Mouse (Mus musculus) ovary, postnatal 14 days (tissue): ENCODE data around the gene Eddm3b.
"Not testable (repeated sequence)": the region's sequence is repeated elsewhere in the genome, so short reads cannot be mapped to it uniquely, and the experiment has no call there.

ENCODE experiments used
- DNase-seq: peaks from one replicate; pipeline ENCODE4 v3.0.0; 2022; ENCODE audit warnings: low spot score

The Eddm3b gene

DNA sequence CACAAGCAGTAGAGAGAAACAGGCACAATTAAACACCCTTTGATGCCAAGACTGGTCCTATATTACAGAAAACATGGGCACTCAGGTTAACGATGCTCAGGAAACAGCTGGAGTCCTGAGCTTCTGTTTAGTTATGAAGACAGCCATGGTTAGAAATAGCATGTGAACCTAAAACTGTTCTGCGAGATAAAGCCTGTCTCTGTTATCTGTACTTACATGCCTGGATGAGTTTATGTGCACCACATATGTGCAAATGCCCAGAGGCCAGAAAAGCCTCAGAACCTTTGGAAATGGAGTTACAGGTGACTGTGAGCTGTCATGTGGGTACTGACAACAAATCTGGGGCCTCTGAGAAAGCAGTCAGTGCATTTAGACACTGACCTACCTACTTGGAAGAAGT, 29.7 kb downstream of the Eddm3b start:
- no peak for DNase-seq

DNA sequence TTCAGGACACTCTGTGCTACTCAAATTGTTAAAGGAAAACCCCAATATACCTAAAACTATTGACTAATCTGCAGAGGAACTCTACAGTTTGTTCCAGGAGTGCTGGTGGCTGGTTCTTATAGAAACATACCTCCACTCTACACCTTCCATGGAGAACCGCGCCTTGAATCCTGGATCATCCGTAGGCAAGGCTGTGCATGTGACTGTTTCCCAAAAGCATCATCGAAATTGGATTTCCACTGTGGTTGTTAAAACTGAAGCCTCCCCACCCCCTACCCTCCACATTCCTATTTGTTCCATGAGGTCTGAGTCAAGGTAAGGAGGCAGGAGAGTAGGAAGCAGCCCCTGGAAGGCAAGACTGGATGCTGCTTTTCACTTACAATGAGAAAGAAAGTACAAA, 30.2 kb downstream of the Eddm3b start:
- no peak for DNase-seq

DNA sequence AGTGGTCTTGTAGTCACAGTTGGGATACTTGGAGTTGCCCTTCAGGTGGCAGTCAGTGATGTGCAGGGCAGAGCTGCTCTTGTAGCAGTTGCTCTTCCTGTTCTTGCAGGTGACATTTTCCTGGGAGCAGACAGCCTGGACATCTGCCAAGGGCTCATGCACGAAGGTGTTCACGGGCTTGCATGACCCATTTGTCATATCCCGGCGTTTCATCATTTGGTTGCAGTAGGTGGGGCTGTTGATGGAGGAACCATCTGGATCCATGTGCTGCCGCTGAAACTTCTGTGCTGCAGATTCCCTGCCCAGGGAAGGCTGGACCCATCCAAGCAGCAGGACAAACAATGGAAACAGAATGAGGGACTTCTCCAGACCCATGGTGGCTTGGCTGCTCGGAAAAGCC, 31.3 kb downstream of the Eddm3b start:
- no peak for DNase-seq

DNA sequence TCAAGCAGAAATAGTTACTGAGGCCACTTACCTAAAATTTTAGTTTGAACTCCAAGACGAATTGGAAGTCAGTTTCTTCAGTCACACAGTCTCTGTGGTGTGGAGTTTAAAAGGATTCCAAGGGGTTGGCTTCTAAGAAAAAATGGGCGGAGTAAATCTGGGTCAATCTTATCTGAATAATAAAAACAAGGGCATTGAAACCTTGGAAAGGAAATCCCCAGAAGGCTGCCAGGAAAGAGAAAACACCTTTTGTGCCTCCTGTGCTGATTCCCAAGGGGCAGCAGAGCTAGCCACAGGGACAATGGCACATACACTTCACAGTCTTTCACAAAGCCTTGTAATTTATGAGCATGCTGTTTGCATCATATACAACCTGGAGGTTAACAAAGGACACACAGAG, 32.5 kb downstream of the Eddm3b start, which contains the start of gene Rnase1:
Gene Rnase1 (minus strand): TSS at position 101 of the 400 bp plus-strand sequence.
- no peak for DNase-seq

- DNase-seq = no peak
Observed at GRCm38 (mm10) chr14:51148006-51148405, 33.8 kb downstream of the Eddm3b start.

DNA sequence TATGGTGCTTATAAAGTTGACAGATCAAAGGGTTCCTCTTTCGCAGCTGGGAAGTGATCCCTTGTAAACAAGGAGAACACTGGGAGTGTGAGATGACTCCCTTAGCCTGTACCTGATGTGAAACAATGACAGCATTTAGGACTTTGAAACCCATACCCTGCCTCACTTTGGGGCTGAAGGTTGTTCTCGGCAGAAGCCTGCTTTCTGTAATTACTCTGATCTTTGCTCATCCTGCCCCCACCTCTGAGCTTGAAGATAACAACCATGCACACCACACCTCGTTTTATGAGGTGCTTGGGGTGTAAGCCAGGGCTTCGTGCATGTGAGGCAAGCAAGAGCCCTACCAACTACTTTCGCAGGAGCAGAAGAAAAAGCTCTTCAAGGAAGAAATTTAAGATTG, 34.9 kb downstream of the Eddm3b start:
- no peak for DNase-seq

DNA sequence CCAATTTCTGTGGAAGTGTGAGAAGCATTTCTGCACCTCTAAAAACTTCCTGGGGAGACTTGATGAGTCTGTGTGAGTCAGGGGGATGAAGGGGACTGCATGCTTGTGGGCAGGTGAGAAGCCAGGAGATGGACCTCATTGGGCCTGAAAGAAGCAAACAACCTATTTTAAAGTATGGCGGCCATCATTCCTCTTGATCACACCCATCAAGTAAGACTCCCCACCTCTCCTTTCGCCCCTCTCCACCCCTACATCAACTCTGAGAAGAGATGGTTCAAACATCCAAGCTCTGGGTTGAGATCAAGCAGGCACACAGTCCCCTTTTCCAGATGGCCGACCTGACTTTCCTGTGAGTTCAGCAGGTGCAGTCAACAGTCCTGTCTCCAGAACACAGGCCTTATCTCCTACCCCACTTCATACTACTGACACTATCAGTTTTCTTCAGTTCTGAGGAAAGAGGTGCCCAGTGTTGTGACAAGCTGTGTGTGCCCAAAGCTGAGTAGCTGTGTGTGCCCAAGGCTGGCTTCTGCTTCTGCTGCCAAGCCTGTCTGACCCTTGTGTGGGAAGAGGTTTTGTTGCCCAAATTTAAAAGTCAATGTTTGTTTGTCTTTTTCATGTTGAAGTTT, 36.1 kb downstream of the Eddm3b start:
- DNase-seq = no peak

DNA sequence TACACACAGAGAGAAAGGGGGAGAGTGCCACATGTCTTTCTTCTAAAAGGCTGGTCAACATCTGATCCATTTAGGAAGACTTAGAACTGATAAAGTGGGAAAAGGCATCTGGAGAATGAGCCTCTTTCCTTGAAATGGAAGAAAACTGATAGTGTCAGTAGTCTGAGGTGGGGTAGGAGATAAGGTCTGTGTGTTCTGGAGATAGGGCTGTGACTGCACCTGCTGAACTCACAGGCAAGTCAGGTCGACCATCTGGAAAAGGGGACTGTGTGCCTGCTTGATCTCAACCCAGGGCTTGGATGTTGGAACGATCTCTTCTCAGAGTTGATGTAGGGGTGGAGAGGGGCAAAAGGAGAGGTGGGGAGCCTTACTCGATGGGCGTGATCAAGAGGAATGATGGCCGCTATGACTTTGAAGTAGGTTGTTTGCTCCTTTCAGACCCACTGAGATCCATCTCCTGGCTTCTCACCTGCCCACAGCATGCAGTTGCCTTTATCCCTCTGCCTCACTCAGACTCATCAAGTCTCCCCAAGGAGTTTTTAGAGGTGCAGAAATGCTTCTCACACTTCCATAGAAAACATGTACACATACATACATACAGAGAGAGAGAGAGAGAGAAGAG, 38.1 kb downstream of the Eddm3b start:
- DNase-seq = no peak

DNA sequence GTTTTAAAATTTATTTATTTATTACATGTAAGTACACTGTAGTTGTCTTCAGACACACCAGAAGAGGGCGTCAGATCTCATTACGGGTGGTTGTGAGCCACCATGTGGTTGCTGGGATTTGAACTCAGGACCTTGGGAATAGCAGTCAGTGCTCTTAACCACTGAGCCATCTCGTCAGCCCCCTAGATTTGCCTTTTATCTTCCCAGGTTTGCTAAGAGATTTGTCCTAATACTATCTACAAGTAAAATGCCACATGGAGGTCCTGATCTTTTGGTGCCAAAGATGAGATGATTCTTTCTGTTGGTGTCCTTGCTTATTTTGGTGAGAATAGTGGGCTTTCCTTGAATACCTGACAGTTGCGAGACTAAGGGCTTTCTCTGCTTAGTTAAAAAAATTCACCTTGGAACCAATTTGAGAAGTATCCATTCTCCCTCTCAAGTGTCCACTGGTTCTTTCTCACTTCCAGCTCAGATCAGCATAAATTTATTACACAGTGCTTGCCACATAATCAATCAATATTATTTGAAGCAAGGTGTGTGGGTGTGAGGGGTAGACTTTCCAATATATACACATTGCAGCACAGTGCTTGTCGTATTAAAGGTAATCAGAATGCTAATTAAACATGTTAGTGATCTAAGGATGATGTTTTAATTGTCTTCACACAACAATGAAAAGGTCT, 42.0 kb downstream of the Eddm3b start:
- DNase-seq = no peak

- DNase-seq = no peak
Observed at GRCm38 (mm10) chr14:51156736-51157068, 42.5 kb downstream of the Eddm3b start.

- no peak for DNase-seq
Observed at GRCm38 (mm10) chr14:51157072-51157471, 42.8 kb downstream of the Eddm3b start.

- not testable (repeated sequence) for DNase-seq
Observed at GRCm38 (mm10) chr14:51161976-51162375, 47.8 kb downstream of the Eddm3b start, which contains the start of gene Rnase2b. TSS of gene Rnase2b (plus strand) at chr14:51162260.

DNA sequence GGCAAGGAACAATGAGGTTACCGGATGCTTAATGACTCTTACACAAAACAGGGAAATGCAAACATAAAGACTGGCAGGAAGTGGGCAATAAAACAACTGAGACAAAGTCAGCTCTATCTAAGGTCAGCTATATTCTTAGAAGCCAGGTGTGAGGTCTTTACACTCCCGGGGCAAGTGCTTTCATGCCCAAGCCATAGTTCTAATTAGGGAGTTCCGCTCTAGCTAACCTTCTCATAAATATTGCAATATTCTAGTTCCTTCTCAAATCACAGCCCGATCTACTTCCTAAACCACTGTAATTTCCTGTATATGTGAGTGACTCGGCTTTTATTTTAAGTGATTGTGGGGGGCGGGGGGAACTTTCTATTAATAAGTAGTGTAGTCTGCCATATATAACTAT, 49.1 kb downstream of the Eddm3b start:
- not testable (repeated sequence) for DNase-seq

DNA sequence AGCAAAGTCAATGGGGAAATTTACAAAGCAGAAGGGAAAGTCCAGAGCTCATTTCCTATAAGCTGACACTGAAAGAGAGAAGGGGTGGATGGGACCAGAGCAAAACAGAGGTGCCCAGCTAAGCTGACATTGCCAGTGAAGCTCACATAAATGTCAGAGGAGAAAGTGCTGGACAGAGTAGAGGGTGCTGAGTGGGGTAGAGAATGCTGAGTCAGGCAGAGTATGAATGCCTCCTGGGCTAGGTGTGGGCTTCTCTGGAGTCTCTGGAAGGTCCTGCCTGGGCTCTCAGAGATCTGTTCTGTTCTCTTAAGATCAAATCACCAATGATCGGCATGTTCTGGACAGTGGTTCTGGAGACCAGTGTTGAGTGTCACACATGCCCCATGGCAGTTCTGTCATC, 51.2 kb downstream of the Eddm3b start:
- DNase-seq = no peak

DNA sequence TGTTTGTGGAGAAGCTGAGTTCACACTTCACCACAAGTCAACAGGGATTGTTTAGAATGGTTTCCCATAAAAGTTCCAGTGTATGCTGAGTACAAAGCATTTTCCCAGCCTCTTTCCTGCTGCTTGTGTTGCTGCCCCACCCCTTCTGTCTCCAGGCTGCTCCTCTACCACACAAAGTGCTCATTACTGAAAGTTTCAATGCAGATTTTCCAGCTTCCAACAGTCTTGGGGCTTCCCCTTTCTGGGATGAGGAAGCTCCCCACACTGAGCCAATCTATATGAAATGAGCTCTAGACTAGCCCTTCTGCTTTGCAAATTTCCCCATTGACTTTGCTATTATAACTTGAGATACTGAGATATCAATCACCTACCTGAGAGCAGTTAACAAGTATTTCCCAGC, 51.8 kb downstream of the Eddm3b start:
- DNase-seq = no peak
